Mouse (Mus musculus): Measurements from ENCODE around the gene Zfp276. TPM values are rescaled to one million over a fixed set of nuclear protein-coding genes. Genes with fewer than 3 reads are reported as not detected.

The Zfp276 gene
- total RNA-seq, 2 experiments from 2014 or later: 20.3 to 24.8 TPM

DNA sequence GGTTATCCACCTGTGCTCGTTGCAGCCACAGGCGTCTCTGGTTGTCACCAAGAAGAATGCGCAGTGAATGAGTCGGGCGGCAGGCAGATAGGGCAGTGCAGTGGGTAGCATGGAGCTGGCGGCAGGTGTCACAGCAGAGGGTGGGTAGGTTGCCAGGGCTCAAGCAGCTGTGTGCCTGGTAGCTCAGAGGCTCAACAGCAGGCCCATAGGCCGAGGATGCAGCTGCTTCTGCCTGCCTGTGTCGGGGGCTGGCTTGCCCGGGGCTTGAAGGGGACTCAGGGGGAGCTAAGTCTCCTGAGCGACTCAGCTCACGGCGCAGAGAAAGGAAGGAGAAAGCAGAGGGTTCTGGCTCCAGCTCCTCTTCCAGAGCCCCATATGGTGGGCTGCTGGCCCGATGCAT lies 20.7 kb upstream of the Zfp276 start:
- no peak for TF ChIP-seq CTCF (conservative IDR thresholded peaks at IDR 0.05)
- peak overlapping the region; percentile 97 for H3K27ac ChIP-seq
- DNase-seq (ENCODE audit: low spot score in 2 of 2): no peak
- peak overlapping the region; percentile 88 for H3K4me3 ChIP-seq

DNA sequence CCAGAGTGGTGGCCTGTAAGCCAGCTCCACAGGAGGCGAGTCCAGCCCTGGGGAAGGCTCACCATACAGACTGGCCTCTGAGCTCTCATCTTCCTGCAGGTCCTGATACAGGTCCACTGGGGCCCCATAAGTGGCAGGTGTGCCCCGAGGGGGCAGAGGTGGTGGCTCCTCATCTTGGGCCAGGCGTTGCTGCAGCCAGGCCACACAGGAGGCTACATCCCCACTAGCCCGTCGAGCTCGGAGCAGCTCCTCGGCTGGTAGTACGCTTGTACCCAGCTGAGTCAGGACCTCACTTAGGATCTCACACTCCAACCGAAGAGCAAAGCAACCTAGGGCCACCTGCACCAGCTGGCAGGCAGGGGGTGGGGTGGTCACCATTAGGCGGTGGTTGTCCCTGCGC lies 20.2 kb upstream of the Zfp276 start:
- Histone ChIP-seq H3K27ac (peak overlapping the region; percentile 97), H3K4me3 (peak overlapping the region; percentile 88)
- no peak for TF ChIP-seq CTCF (conservative IDR thresholded peaks at IDR 0.05)
- no peak for DNase-seq (ENCODE audit: low spot score in 2 of 2)

DNA sequence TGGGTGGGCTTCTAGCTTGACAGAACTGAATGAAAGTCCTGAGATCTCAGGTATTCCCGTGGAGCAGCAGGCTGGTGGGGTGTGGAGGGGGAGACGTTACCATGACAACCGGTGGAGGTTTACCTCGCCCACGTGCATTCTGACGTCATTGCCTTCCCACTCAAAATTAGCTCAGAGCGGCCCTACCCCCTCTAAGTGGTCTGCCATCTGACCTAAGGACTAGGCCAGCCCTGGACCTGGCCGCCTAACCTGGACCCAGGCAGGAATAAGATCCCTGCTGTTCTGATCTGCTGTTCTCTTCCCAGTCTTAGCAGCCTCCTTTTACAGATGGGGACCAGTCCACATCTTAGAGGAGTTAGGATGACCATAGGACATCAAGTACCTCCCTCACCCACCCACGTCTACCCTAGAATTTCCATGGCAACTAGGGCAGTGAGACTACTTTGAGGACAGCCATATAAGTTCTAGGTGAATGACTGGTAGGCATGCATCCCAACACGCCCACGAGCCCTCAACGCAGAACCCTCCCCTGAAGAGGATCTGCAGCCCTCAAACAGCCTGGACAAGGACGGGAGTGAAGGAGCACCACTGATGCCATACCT lies 19.0 kb upstream of the Zfp276 start:
- TF ChIP-seq CTCF (conservative IDR thresholded peaks at IDR 0.05): no peak
- Histone ChIP-seq H3K4me3 (peak overlapping the region; percentile 88), H3K27ac (peak overlapping the region; percentile 97)
- peak; percentile 84 for DNase-seq (ENCODE audit: low spot score in 2 of 2)

DNA sequence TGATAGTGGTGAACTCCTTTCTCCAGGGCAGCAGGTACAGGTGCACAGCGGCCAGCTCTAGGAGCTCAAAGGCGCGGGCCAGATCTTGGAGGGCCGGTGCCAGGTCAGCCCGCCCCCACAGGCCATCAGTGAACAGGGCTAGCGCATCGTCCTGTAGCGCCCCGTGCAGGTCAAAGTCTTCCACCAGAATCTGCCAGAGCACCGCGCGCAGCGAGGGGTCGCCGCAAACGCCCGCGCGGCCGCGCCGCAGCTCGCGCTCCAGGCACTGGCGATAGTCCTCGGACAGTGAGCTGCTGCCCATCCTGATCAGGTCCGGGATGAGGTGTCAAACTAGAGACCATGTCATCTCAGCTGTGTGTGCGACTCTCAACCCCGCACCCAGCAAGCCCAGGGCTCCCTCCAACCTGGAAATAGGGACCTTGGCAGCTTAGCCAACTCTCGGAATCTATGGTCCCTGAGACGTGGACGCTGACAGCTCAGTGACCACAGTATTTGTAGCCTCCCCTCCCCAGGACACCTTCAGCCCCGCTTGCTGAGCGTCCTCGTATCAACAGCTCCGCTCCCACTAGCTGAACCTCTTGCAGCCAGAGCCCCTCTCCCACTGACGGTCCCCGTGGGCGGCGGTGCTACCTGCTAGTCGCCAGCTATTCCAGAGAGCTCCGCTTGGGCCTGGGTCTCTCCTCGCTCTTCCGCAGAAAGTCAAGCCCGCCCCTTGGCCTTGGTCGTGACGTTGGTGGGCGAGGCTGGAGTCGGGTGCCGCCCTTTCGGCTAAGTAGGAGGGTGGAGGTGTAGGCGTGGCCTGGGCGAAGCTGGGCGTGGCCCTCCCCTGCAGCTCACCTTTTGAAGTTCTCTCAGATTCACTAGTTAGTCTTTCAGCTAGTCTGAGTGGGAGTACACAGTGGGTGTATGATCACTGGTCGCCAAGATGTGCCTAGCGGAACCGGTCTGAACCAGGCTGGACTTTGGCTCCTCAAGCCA lies 18.2 kb upstream of the Zfp276 start, which contains the start of gene Spata2l:
Gene Spata2l, minus strand, starts transcription at position 714 of the 978 bp plus-strand sequence.
- TF ChIP-seq CTCF (conservative IDR thresholded peaks at IDR 0.05): peak; percentile 56
- peak; percentile 87 to 89 for DNase-seq (ENCODE audit: low spot score in 2 of 2)
- Histone ChIP-seq H3K4me3 (peak within 1 kb of the TSS; percentile 88), H3K27ac (peak within 1 kb of the TSS; percentile 97)

DNA sequence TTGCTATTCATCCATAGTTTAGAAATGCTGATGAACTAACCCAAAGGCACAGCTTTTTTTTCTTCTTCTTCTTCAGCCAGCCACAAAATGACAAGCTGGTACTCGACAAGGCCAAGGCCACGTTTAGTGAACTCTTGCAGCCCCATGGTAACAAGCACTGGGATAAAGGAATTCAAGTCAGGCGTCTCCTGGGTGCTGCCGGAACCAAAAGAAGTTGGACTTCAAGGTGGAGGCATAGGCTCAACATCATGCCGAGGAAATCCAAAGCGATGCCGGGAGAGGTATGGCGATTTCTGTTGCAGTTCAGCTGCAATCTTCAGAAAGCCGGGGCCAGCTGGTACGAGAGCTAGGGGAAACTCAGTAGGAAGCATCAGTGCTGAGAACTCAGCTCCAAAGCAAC lies 14.6 kb upstream of the Zfp276 start:
- Histone ChIP-seq H3K27ac (peak overlapping the region; percentile 49; the same call in 1 of the 2 replicates), H3K4me3 (no peak overlapping the region)
- no peak for TF ChIP-seq CTCF (conservative IDR thresholded peaks at IDR 0.05)
- DNase-seq (ENCODE audit: low spot score in 2 of 2): no peak

DNA sequence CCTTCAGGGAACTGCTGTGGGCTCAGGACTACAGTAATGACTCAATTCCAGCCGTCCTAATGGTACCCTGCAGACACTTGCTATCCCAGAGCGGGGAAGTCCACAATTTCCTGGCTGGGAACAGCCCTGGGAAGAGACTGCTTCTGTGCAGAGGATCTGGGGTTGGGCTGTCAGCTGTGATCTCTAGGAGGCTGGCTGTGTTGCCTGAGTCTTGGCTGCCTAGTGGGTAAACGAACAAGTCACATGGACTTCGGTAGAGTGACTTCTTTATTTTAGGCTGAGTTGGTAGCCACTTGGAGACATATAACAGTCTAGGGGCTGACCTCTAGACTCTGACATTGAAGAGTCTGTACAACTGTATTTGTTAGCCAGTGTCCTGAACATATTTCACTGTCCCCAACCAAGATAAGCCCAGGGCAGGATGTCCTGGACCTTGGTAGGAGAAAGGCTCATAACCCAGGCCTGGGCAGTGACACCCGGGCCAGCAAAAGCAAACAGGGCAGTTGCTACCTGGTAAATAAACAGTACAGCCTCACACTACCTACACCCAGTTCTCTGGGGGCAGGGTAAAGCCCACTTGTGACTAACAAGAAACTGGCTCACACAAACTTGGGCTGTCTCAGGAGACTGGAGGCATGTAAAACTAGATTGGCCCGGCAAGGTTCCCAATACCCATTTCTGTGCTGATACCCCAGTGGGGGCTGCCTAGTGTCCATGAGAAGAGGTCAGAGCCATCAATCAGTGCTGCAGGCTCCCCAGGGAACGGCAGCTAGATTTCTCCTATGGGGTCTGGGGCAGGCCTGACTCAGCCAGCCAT lies 11.7 kb upstream of the Zfp276 start:
- Histone ChIP-seq H3K27ac (no peak overlapping the region), H3K4me3 (no peak overlapping the region)
- no peak for DNase-seq (ENCODE audit: low spot score in 2 of 2)
- no peak for TF ChIP-seq CTCF (conservative IDR thresholded peaks at IDR 0.05)

DNA sequence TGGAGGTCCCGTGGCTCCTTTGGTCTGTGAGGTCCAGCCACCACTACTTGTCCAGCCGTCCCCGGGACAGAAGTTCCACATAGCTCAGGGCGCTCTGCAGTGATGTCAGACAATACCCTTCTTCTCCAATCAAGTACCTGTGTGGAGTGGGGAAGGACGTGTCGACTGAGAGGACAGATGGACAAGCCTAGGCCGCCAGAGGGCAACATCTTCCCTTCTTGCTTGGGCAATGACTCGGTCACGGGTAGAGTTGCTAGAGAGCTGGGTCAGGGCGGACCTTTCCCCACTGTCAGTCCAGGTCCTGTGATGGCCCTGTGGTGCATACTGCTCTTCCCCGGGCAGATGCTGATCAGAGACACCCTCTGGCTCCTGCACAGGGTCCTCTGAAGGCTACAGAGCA lies 10.9 kb upstream of the Zfp276 start:
- Histone ChIP-seq H3K4me3 (no peak overlapping the region), H3K27ac (no peak overlapping the region)
- DNase-seq (ENCODE audit: low spot score in 2 of 2): no peak
- TF ChIP-seq CTCF (conservative IDR thresholded peaks at IDR 0.05): no peak; the same call in 1 of the 2 replicates

DNA sequence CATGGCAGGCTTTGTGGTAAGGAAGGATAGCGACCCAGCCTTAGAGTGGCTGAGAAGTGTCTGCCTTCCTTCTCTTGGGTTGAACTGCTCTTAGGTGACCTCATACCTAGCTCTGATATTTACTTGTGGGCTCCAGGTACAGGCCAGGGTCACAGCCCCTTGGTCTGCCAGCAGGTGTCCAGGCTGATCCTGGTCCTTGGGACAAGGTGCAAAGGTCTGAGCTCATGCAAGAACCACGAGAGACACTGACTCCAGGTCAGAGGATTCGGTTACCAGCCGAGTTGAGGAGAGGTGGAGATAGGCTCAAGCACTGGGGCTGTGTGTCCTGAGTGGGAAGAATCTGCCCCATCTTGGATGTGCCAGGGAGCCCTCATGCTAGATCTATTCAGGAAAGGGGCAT lies 9.6 kb upstream of the Zfp276 start:
- no peak overlapping the region for H3K4me3 ChIP-seq
- no peak overlapping the region for H3K27ac ChIP-seq
- TF ChIP-seq CTCF (conservative IDR thresholded peaks at IDR 0.05): no peak
- DNase-seq (ENCODE audit: low spot score in 2 of 2): no peak

DNA sequence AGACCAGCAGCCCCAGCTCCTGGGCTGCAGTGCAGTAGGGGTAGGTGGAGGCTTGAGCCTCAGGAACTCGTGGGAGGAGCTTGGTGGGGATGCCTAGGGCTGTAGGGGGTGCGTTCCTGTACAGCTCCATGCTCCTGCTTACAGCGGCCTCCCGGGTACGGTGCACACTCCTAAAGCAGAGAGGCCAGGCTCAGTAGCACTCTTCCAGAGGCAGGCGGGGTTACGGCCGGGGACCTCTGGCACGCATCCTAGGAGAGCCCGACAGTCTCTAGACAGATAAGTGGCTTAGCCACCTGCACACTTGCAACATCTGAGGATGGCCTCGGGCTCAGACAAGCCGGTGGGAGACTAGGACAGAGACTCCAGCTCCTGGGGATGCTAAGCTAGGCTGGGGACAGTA lies 8.5 kb upstream of the Zfp276 start:
- DNase-seq (ENCODE audit: low spot score in 2 of 2): no peak
- TF ChIP-seq CTCF (conservative IDR thresholded peaks at IDR 0.05): no peak
- H3K4me3 ChIP-seq: no peak overlapping the region
- no peak overlapping the region for H3K27ac ChIP-seq

DNA sequence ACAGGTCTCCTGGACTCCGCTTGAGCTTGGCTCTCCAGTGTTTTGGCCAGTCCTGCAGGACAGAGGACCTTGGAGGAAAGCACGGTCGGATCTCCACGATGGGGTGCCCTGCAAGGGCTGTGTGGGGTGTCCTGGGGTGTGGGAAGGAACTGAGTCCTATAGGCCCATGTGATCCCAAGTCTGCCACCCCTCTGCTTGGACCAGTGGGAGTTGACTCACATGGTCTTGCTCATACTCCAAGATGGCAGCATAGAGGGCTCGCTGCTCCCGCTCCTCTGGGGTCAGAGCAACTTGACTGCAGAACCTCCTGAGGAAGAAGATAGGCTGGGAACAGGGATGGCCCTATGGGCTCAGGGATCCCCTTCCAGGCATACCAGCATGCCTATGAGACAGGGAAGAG lies 6.2 kb upstream of the Zfp276 start:
- no peak for TF ChIP-seq CTCF (conservative IDR thresholded peaks at IDR 0.05)
- Histone ChIP-seq H3K27ac (no peak overlapping the region), H3K4me3 (no peak overlapping the region)
- no peak for DNase-seq (ENCODE audit: low spot score in 2 of 2)

DNA sequence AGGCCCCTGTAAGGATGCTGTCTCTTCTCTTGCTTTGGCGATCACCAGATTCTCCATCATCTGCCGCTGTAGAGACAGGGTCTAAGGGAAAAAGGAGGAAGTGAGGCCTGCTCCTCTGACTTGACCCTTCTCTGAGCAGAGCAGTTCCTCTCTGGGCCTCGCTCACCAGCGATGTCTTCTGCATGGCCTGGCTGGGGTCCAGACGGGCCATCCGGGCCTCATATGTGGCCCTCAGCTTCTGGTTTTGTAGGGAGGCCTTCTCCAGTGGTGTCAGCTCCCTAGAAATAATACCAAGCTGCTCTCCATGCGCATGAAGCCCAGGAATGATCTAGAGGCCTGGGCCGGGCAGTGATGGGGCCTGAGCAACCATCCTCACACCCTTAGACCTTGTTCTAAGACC lies 5.4 kb upstream of the Zfp276 start:
- no peak for TF ChIP-seq CTCF (conservative IDR thresholded peaks at IDR 0.05)
- H3K4me3 ChIP-seq: no peak overlapping the region
- DNase-seq (ENCODE audit: low spot score in 2 of 2): no peak
- no peak overlapping the region for H3K27ac ChIP-seq

DNA sequence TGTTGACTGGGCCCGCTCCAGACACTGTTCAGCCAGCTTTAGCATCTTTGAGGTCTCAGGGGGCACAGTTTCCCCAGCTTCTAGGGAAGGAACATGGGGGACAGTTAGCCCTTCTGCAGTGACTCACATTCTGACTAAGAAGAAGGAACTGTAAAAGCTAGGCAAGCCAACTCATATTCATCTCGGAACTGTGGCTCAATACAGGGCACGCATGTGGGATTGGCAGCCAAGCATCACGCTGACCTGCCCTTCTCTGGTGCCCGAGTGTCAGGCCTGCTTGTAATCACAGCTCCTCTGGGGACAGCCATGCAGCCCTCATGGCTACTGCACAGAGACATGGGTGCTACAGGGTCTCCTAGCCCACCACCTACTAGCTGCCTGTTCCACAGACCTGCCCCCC lies 3.1 kb upstream of the Zfp276 start:
- Histone ChIP-seq H3K27ac (no peak overlapping the region), H3K4me3 (no peak overlapping the region)
- DNase-seq (ENCODE audit: low spot score in 2 of 2): no peak
- no peak for TF ChIP-seq CTCF (conservative IDR thresholded peaks at IDR 0.05)

DNA sequence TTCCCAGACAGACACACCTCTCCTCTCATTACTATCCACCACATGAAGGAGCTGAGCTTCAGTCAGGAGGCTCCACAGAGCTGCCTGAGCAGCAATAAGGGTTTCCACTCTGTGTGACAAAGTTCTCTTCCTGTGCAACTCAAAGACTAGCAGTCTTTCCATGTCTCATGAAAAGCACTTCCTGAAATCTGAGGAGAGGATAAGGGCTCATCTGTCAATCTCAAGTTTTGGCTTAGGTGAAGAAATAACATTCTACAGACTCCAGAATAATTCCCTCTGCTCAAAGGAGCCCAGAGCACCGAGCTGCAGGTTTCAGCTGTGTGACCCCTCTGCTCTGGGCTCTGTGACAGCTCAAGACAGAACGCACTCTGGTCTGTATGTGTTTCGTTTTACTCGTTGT lies 1.1 kb upstream of the Zfp276 start:
- DNase-seq (ENCODE audit: low spot score in 2 of 2): no peak
- peak overlapping the region; percentile 99; the same call in 1 of the 2 replicates for H3K27ac ChIP-seq
- TF ChIP-seq CTCF (conservative IDR thresholded peaks at IDR 0.05): no peak
- H3K4me3 ChIP-seq: peak overlapping the region; percentile 98

Measured in layer of hippocampus, adult 2 months (tissue).